Mouse (Mus musculus): ENCODE measurements around the gene Dync1li2. TPM values are rescaled to one million over a fixed set of nuclear protein-coding genes. Genes with fewer than 3 reads are reported as not detected.

The Dync1li2 gene
- polyA plus RNA-seq, 1 experiment, result 15.6 TPM

DNA sequence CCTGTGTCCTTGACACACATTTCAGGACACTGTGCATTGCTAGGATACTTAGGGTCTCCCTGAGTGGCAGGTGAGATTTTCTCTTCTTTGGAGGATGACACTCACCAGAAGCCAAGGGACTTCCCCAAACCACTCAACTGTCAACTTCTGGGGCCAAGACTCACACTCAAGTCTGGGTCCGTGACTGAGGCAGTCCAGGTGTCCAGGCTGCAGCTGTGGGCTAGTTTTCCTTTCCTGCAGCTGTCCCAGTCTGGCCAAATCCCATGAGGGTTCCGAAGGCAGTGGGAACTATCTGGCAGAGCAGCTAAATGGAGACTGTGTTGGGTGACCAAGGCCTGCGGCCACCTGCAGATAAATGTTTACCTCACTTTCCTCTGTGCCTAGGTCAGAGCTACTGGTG is 30.9 kb downstream of the Dync1li2 start:
- Histone ChIP-seq H3K36me3 (ENCODE audit: control insufficient read depth, insufficient read depth, low read length) (no peaks in the 10 kb centered on the region), H3K27ac (ENCODE audit: control insufficient read depth, insufficient read depth, low read length) (no peak overlapping the region), H3K4me1 (replicated peaks; ENCODE audit: control insufficient read depth, insufficient read depth, low read length) (no peaks in the 10 kb centered on the region), H3K4me3 (ENCODE audit: control insufficient read depth, insufficient read depth, low read length) (no peak overlapping the region), H3K27me3 (ENCODE audit: control insufficient read depth, insufficient read depth, low read length) (no peaks in the 10 kb centered on the region)
- DNase-seq, result no peak
- 73% methylated on average over 3 of the region's 3 CpGs for WGBS
- no peak for TF ChIP-seq CTCF (IDR thresholded peaks at IDR 0.05; ENCODE audit: borderline replicate concordance, control insufficient read depth, extremely low read depth, insufficient read depth, low read length, poor library complexity)
- no peak for TF ChIP-seq POLR2A (IDR thresholded peaks at IDR 0.05; ENCODE audit: control insufficient read depth, extremely low read depth, insufficient read depth, low read length, poor library complexity)

DNA sequence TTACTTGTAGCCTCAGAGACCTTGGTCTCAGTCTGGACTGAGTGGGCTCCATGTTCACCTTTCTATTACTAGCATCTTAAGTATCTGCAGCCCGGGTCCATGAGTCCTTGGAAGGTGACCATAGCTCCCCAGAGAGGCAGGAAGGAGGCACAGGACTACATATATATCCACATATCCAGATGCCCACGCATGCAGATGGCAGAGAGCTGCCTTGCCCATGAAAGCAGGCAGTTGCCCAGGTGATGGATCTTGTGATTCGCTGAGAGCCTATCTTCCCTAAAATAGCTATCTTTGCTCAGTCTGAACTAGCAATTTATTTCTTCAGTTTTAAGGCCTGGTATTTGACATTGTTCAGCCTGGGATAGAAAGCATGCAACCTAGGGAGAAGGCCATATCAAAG is 31.4 kb downstream of the Dync1li2 start:
- no peak for DNase-seq
- H3K27ac ChIP-seq (ENCODE audit: control insufficient read depth, insufficient read depth, low read length), result no peak overlapping the region
- no peaks in the 10 kb centered on the region for H3K4me1 ChIP-seq (replicated peaks; ENCODE audit: control insufficient read depth, insufficient read depth, low read length)
- H3K36me3 ChIP-seq (ENCODE audit: control insufficient read depth, insufficient read depth, low read length), result no peaks in the 10 kb centered on the region
- H3K4me3 ChIP-seq (ENCODE audit: control insufficient read depth, insufficient read depth, low read length), result no peak overlapping the region
- H3K27me3 ChIP-seq (ENCODE audit: control insufficient read depth, insufficient read depth, low read length), result no peaks in the 10 kb centered on the region
- 92% methylated on average over 3 of the region's 3 CpGs for WGBS
- TF ChIP-seq POLR2A (IDR thresholded peaks at IDR 0.05; ENCODE audit: control insufficient read depth, extremely low read depth, insufficient read depth, low read length, poor library complexity), result no peak
- TF ChIP-seq CTCF (IDR thresholded peaks at IDR 0.05; ENCODE audit: borderline replicate concordance, control insufficient read depth, extremely low read depth, insufficient read depth, low read length, poor library complexity), result no peak

DNA sequence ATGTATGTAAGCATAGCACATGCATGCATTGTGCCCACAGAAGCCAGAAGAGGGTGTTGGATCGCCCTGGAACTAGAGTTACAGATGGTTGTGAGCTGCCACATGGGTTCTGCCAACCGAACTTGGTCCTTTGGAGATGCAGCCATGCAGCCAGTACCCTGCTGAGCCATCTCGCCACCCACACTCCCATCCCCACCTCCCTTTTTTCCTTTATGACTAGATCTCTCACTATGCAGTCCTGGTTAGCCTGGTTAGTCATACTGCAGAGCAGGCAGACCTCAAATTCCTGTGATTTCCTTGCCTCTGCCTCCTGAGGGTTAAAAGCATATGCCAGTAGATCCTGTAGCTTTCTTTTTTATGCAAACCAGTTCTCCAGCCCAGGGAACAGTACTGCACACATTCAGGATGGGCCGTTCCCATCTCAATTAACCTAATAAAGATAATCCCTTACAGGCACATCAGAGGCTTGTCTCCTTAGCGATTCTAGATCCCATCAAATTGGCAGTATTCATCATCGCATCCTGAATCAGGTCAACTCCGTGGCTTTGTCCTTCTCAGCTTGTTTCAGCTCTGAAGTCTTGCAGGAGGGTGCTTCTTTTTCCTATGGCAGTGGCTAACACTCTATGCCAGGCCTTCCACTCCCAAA is 32.1 kb downstream of the Dync1li2 start:
- no peak for DNase-seq
- Histone ChIP-seq H3K4me1 (replicated peaks; ENCODE audit: control insufficient read depth, insufficient read depth, low read length) (no peaks in the 10 kb centered on the region), H3K36me3 (ENCODE audit: control insufficient read depth, insufficient read depth, low read length) (no peaks in the 10 kb centered on the region), H3K27me3 (ENCODE audit: control insufficient read depth, insufficient read depth, low read length) (no peaks in the 10 kb centered on the region), H3K27ac (ENCODE audit: control insufficient read depth, insufficient read depth, low read length) (no peak overlapping the region), H3K4me3 (ENCODE audit: control insufficient read depth, insufficient read depth, low read length) (no peak overlapping the region)
- TF ChIP-seq CTCF (IDR thresholded peaks at IDR 0.05; ENCODE audit: borderline replicate concordance, control insufficient read depth, extremely low read depth, insufficient read depth, low read length, poor library complexity) (no peak), POLR2A (IDR thresholded peaks at IDR 0.05; ENCODE audit: control insufficient read depth, extremely low read depth, insufficient read depth, low read length, poor library complexity) (no peak)
- WGBS, result 89% methylated on average over 7 of the region's 7 CpGs

DNA sequence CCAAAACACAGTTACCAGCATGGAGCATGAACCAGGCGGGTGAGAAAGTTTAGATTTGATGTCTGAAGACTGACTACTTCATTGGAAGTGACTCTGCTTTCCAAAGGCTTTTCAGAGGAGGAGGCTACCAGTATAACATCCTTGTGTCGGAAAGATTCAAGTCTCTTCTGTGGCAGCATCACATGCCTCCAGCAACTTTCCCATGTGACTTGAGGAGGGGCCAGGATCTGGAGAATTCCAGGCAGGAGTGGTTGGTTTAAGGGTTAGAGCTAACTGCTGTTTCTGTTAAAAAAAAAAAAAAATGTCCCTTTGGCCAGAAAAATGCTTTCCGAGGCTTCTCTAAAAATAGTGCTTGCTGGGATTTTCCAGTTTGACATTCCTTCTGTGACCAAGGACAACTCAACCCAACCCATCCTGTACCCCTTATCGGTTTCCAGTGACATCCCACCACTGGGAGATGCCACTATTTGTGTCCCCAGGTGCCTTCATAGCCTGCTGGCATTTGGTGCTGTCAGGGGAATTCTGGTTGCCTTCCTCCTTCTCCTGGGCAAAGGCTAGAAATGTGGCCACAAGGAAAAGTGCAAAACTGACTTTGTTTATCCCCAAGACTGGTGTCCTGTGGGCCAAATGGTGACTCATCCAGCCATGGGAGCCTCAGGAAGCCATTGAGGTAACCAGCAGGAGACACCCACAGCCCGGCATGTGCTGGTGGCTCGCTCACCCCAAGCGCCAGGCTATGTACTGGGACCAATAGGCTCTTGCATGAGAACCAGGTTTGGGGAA is 34.3 kb downstream of the Dync1li2 start:
- no peak for DNase-seq
- H3K36me3 ChIP-seq (ENCODE audit: control insufficient read depth, insufficient read depth, low read length), result no peaks in the 10 kb centered on the region
- H3K27me3 ChIP-seq (ENCODE audit: control insufficient read depth, insufficient read depth, low read length), result no peaks in the 10 kb centered on the region
- no peaks in the 10 kb centered on the region for H3K4me1 ChIP-seq (replicated peaks; ENCODE audit: control insufficient read depth, insufficient read depth, low read length)
- no peak overlapping the region for H3K4me3 ChIP-seq (ENCODE audit: control insufficient read depth, insufficient read depth, low read length)
- H3K27ac ChIP-seq (ENCODE audit: control insufficient read depth, insufficient read depth, low read length), result no peak overlapping the region
- WGBS, result 90% methylated on average over 7 of the region's 7 CpGs
- no peak for TF ChIP-seq POLR2A (IDR thresholded peaks at IDR 0.05; ENCODE audit: control insufficient read depth, extremely low read depth, insufficient read depth, low read length, poor library complexity)
- no peak for TF ChIP-seq CTCF (IDR thresholded peaks at IDR 0.05; ENCODE audit: borderline replicate concordance, control insufficient read depth, extremely low read depth, insufficient read depth, low read length, poor library complexity)

DNA sequence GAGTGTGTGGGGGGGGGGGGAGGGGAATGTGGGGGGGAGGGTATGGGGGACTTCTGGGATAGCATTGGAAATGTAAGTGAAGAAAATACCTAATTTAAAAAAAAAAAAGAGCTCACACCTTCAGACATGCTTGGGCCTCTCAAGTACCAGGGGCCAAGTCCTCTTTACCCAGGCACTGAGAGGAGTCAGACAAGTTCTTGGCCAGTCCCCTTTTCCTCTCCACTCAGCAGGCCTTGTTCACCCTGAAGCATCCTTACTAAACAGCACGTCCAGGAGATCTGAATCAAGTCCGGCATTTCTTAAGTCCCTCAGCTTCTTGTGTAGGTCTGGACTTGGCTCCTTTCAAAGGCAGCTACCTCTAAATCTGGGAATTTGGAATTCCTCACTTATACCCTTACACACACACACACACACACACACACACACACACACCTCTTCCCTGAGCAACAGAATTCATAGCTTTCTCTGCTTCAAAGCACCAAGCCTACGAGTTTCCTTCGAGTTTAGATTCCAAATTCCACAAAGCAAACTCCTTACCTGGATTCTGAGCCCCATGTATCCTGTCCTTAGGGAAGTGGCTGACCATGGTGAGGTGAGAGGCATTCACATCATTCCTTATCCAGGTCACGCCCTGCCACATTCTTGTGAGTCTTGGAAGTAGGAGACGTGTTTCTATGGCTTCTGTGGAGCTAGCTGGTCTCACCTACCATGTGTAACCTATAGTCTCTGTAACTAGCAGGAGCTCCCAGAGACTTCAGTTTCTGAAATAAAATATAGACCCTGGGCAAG is 36.3 kb downstream of the Dync1li2 start:
- Histone ChIP-seq H3K27ac (ENCODE audit: control insufficient read depth, insufficient read depth, low read length) (no peak overlapping the region), H3K27me3 (ENCODE audit: control insufficient read depth, insufficient read depth, low read length) (no peaks in the 10 kb centered on the region), H3K36me3 (ENCODE audit: control insufficient read depth, insufficient read depth, low read length) (no peaks in the 10 kb centered on the region), H3K4me3 (ENCODE audit: control insufficient read depth, insufficient read depth, low read length) (no peak overlapping the region), H3K4me1 (replicated peaks; ENCODE audit: control insufficient read depth, insufficient read depth, low read length) (no peaks in the 10 kb centered on the region)
- TF ChIP-seq POLR2A (IDR thresholded peaks at IDR 0.05; ENCODE audit: control insufficient read depth, extremely low read depth, insufficient read depth, low read length, poor library complexity) (no peak), CTCF (IDR thresholded peaks at IDR 0.05; ENCODE audit: borderline replicate concordance, control insufficient read depth, extremely low read depth, insufficient read depth, low read length, poor library complexity) (no peak)
- no peak for DNase-seq
- 98% methylated on average over 6 of the region's 6 CpGs for WGBS

DNA sequence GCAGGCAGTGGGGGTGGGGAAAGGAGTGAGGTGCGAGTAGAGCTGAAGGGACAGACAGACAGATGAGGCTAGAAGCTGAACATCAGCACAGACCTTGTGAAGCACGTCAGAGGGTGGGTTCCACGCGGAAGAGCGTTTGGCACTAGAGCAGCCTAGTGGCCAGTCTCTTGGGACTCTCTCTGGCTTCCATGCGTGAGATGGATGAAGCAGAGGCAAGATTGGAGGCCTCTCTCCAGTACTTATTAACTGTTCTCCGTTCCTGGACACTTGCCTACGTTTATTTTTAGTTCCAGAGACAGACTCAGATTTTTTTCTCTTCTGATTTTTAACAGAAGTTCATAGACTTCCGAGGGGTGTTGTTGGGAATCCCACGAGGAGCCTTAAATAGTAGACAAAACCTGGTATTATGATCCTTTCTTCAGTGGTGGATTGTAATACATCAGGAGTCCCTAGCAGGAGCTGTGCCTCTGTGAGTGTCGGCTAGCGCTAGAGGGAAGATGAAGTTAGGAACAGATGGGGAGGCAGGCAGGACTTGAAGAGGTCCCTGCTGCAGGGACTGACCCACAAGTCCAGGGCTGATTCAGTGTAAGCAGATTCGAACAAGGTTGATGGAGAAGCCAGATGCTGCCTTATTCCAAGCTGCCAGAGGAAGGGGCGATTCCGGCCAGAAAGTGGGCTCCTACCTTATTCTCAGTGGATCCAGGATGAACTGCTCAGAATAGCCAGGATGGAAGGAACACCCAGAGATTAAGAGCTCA is 37.2 kb downstream of the Dync1li2 start:
- Histone ChIP-seq H3K4me3 (ENCODE audit: control insufficient read depth, insufficient read depth, low read length) (no peak overlapping the region), H3K27me3 (ENCODE audit: control insufficient read depth, insufficient read depth, low read length) (no peaks in the 10 kb centered on the region), H3K4me1 (replicated peaks; ENCODE audit: control insufficient read depth, insufficient read depth, low read length) (no peaks in the 10 kb centered on the region), H3K36me3 (ENCODE audit: control insufficient read depth, insufficient read depth, low read length) (no peaks in the 10 kb centered on the region), H3K27ac (ENCODE audit: control insufficient read depth, insufficient read depth, low read length) (no peak overlapping the region; the same call in 1 of the 2 replicates)
- WGBS, result 90% methylated on average over 15 of the region's 15 CpGs
- no peak for DNase-seq
- TF ChIP-seq POLR2A (IDR thresholded peaks at IDR 0.05; ENCODE audit: control insufficient read depth, extremely low read depth, insufficient read depth, low read length, poor library complexity) (no peak), CTCF (IDR thresholded peaks at IDR 0.05; ENCODE audit: borderline replicate concordance, control insufficient read depth, extremely low read depth, insufficient read depth, low read length, poor library complexity) (no peak)
